Mouse (Mus musculus) C2C12 (cell line): ENCODE data around the gene Jade1.

Experiments used
- CTCF ChIP-seq: IDR thresholded peaks from one replicate; pipeline ENCODE4 v1.5.1; 2011; ENCODE audit not compliant: control insufficient read depth, insufficient read depth, insufficient read length
- MYOG ChIP-seq: IDR thresholded peaks from one replicate; pipeline ENCODE4 v1.6.1; 2011; ENCODE audit not compliant: control insufficient read depth, insufficient read length; ENCODE audit errors: extremely low read depth

DNA sequence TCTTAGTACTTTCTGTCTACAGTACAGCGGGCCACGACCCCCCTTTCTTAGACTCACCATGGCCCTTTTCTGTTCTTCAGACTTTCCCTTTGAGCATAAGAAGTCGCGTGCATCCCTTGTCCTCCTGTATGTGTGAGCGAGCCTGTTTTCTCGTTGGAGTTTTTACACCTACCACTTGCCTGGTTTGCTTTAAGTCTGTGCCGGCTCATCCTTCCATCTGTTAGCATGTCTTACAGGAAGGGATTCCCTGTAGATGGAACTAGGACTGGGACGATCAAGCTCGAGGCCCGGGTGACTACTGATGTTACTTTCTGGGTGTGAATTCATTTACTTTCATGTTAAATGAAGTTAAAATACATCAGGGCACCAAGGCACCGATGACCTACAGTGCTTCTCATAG lies 17.4 kb downstream of the Jade1 start:
- TF ChIP-seq CTCF (no peak), MYOG (no peak)
